Mouse (Mus musculus): ENCODE data around the gene Arid3b.

DNA sequence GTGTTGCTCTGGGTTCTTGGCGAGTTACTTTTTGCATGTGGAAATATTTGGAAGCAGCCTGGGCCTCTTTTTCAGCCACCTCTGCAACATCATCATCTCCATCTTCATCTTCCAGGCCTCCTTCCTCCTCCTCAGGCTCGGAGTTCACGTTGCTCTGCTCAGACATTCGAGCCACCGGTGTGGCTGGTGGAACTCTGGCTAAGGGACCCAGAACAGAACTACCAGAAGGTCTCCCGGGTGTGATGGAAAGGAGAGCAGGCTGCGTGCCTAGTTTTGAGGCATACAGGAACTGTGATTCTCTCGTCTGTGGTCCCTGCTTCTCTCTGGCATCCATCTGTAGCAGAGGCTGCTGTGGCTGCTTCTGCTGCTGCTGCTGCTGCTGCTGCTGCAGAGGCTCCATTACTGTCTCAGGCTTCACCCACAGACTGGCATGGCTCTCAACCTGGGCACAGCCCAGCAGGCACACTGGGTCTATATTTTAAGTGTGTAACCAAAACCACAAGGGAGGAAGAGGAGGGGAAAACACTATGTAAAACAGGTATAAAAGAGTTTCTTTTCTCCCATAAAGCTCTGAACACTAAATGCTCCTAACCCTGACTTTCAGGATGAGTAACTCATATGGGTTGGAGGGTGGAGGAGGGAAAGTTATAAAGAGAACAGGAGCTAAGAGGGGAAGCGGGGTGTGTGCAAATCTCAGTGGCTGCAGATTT is 2.7 kb downstream of the Arid3b start:
- TF ChIP-seq ZKSCAN1 (IDR thresholded peaks at IDR 0.05; ENCODE audit: borderline replicate concordance, low read depth, low read length) (no peak), CTCF (conservative IDR thresholded peaks at IDR 0.05 in 1 of 2, IDR thresholded peaks at IDR 0.05 in 1 of 2; ENCODE audit: low read depth in 2 of 2, low read length in 2 of 2) (no peak), MAFK (IDR thresholded peaks at IDR 0.05; ENCODE audit: insufficient replicate concordance, low read length) (no peak), MAX (IDR thresholded peaks at IDR 0.05; ENCODE audit: low read length) (0 out of 2 replicates have a peak, but pooled peaks have one; percentile 33), MXI1 (IDR thresholded peaks at IDR 0.05; ENCODE audit: low read depth, low read length) (peak; percentile 82; the same call in 1 of the 2 replicates), TBP (conservative IDR thresholded peaks at IDR 0.05; ENCODE audit: low read depth, low read length) (0 out of 2 replicates have a peak, but pooled peaks have one; percentile 66), POLR2A (IDR thresholded peaks at IDR 0.05; ENCODE audit: low read depth, low read length) (no peak; the same call in 1 of the 2 replicates), ZC3H11A (IDR thresholded peaks at IDR 0.05; ENCODE audit: low read depth, low read length) (no peak), HCFC1 (IDR thresholded peaks at IDR 0.05; ENCODE audit: low read depth, low read length) (0 out of 2 replicates have a peak, but pooled peaks have one; percentile 8), NELFE (IDR thresholded peaks at IDR 0.05; ENCODE audit: low read depth, low read length) (no peak)
